Mouse (Mus musculus) hindlimb bud, embryonic 11.5 days (tissue): ENCODE data around the gene Zfp280d.
"Not testable (repeated sequence)": the region's sequence is repeated elsewhere in the genome, so short reads cannot be mapped to it uniquely, and the experiment has no call there.

ENCODE experiments used
- DNase-seq: peaks from one replicate; pipeline ENCODE4 v3.0.0-alpha.2; 2012; ENCODE audit warnings: low read depth, low spot score; ENCODE audit errors: extremely low spot score

The Zfp280d gene

DNA sequence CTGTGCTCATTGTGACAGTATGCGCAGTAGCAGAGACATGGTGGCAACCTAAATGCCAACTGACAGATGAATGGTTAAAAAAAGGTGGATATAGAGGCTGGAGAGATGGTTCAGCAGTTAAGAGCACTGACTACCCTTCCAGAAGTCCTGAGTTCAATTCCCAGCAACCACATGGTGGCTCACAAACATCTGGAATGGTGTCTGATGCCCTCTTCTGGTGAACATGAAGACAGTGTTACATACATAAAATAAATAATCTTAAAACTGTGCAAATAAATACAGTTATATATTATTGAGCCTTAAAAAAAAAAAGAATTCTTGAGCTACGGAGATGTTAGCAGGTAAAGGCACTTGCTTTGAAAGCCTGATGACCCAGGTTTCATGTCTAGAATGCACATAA is 97.7 kb downstream of the Zfp280d start:
- no peak for DNase-seq

DNA sequence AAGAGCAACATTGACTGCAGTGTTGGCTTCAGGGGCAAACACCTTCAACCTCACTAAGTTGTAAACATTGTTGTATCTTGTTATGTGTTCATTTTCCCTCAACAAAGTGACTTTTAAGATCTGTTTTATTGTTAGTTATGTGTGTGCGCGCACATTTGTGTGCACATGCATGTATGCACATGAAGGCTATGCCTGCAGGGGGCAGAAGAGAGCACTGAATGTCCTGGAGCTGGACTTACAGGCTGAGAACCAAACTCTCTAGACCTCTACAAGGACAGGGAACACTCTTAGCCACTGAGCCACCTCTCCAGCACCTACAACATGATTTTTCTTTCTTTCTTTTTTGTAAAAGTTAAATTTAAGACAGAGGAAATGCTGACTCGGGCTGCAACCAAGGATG is 99.4 kb downstream of the Zfp280d start:
- no peak for DNase-seq

DNA sequence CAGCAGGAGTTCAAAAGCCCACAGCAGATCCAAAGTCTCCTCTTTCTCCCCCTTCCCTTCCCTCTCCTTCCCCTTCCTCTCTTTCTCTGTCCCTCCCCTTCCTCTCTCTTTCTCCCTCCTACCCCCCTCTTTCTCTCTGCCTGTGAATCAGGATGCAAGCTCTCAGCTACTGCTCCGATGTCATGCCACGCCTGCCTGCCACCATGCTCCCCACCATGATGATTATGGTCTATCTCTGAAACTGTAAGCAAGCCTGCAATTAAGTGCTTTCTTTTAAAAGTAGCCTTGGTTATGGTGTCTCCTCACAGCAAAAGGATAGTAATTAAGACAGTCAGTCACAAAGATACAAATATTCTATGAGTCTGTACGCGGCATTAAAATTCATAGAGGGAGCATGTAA is 100.3 kb downstream of the Zfp280d start:
- DNase-seq, result no peak

DNA sequence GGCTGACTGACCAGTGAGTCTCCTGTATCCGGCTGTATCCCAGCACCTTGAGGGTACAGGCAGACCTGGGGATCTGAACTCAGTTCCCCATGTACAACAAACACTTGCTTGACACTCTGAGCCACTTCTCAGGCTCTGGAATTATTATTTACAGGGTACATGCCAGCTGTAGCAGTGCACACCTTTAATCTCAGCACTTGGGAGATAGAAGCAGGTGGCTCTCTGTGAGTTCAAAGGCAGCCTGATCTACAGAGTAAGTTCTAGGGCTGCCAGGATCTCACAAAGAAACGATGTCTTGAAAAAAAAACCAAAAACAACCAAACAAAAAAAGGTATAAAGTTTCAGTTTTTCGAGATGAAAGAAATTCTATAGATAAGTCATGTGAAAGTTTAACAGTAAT is 101.0 kb downstream of the Zfp280d start:
- no peak for DNase-seq

DNA sequence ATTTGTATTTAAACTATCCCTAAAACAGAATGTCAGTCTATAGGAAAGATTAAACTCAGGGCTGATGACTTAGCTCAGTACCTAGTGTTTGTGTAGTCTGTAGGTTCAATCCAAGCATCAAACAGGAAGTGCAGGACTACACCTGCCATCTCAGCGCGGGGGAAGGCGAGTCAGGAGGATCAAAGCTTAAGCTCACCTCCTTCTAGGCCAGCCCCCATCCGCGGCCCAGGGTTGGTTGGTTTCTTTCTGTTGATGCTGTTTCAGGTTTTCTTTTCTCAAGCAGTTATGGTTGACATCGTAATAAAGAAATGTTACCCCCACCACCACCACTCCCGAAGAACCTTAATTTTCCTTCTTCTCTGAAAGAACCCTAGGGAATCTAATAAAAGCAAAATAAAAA is 111.1 kb downstream of the Zfp280d start:
- DNase-seq, result no peak

DNA sequence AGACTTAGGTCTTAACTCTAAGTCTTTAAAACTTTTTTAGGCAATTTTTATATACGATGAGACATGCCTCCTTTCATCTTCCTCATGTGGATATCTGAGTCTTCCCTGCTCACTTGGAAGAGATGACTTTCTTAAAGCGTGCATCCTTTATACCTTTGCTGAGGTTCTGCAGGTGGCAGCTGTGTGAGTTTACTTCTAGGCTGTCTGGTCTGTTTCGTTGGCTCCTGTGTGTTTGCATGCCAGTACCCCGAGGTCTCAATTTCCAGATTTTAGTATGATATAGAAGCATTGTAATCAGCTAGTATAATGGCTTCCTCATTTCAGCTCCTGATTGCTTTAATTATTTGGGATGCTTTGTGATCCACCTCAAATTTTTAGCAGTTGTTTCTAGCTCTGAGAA is 114.3 kb downstream of the Zfp280d start:
- no peak for DNase-seq

DNA sequence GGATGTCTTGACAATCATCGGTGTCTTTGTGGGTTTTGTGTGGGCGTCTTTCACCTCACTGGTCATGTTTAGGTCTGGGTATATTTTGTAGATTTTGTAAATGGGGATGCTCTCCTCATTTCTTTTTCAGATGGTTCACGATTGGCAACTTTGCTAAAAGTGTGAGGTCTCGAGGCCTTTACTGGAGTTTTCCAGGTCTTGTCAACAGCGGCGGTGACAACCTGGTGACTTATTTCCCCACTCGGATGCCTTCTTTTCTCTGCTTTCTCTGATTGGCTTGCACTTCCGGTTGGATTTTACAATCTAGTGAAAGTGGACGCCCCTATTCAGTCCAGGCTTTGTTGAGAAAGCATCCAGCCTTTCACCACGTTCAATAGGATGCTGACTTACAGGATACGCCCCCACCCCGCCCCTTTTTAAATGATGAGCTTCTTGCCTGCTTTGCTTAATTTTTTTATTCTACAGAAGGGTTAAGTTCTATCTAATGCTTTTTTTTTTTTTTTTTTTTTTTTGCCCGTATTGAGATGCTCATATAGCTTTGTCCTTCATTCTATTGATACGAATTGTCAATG is 114.9 kb downstream of the Zfp280d start:
- DNase-seq, result no peak

DNA sequence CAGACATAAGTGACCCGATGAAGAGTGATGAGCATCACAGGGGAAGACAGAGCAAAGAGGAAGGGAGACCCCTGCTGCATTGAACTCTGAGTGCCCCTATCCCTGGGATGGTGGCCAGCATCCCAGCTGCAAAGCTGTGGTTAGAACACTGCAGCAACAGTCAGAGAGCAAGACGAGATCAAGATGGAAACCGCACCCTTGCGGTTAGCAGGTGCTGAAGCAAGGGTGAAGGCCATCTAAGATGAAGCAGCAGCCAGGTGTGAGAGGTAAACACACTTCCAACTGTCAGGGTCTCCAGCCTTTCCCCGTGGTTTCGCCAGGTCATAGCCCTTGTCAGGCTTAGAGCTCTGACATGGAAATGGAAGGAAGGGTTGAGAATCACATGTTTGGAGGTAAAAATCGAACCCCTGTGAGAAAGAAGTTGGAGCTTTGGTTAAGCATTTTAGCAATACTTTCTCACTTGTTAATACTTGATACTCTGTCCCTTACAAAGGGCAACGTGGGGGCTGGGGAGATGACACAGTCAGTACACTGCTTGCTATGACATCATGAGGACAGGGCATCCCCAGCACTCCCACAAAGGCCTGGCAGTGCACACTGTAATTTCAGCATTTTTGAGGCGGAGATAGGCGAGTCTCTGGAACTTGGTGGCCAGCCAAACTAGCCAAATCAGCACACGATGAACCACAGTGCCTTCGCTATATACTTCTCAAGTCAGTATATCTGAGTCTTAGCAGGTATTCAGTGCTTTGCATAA is 115.8 kb downstream of the Zfp280d start:
- no peak for DNase-seq

DNA sequence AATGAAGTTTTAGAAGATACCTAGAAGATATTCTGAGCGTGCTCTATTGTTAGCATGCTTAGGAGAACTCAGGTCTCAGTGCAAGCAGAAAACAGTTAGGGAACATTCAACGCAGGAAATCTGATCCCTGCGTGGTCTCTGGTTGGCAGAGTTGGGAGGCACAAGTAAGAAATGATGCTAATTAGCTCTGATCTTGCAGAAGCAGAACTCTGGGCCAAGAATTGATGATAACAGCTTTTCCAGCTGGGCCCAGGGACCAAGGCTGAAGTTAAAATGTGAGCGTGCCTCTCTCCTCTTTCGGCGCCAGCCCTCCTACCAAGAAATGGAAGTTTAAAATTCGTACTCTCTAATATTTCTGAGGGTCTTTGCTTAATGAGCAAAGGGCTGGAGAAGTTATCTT is 118.0 kb downstream of the Zfp280d start:
- DNase-seq, result no peak

DNA sequence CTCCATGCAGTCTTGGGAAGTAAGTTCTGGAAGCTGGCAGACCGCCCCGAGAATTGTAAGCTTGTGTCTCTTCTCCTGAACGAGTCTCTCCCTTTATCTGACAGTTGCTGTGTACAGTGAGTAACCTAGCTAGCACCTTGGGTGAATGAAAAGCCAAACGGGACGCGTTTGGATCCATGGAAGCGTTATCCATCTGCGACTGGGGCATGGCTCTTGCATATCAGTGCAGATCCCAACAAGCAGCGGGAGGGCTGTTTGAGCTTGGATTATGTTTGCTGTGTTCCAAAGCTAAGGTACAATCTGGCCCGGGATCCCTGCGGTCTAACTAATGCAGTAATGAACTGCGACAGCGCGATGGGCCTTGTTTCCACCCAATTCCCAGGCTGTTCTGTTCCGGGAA is 118.6 kb downstream of the Zfp280d start:
- DNase-seq, result no peak

DNA sequence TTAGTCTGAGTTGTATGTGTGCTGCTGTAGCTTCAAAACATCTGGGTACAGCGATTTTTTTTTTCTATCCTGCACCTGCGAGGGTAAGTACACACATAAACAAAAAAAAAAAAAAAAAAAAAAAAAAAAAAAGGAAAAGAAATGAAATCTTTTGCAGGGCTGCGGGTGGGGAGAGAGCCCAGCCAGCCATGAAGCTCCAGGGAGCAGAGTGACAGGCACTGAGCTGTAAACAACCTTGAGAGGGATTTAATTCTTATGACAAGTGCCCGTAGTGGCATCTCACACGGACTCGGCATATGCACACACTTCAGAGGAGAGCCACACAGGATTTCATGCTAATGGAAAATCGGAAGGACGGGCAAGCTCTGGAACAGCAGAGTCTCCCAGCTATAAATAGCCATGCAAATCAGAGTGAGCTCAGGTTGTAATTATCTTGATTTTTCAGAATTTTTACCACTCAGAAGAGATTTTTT is 119.2 kb downstream of the Zfp280d start:
- DNase-seq, result no peak

DNA sequence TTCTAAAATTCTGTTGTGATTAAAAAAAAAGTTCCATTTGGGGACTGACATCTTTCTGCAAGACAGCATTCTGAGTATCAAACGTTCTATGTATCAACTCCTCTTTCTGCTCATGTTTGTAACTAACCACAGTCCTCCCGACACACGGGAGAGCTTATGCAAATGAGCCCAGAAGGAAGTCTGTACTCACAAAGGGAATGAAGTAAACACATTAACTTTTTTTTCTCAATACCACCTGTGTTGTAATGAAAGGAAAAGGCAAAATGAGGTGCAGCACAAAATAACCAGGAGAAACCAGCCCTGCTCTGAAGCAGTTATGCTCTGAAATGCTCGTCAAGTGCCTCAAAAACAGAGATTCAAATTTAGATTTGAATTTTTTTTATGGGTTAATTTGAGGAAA is 125.5 kb downstream of the Zfp280d start:
- no peak for DNase-seq

DNA sequence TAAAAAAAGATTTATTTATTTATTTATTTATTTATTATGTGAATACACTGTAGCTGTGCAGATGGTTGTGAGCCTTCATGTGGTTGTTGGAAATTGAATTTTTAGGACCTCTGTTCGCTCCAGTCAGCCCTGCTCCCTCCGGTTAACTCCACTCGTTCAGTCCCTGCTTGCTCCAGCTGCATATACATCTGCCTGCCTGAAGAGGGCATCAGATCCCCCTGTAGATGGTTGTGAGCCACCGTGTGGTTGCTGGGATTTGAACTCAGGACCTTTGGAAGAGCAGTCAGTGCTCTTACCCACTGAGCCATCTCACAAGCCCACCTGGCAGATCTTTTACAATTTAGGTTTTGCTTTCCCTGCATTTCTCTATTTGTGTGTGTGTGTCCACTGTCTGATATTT is 127.1 kb downstream of the Zfp280d start:
- DNase-seq, result not testable (repeated sequence)

DNA sequence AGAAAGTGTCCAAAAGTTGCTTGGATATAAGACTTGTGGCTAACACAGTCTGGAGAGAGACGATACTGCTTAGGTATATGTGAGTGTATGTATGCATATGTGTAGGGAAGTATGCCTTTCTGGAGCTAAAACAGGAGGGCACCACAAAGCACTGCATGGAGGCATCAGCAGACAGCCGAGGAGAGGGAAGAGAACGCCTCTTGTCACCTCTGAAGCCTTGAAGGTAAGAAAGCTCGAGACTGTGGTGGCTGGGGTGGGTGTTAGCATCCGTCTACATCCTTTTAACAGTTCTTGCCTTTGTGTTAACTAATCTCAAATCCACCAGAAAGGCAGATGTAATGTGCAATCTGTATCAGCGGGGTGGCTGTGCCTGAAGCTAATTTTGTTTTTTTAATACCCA is 128.8 kb downstream of the Zfp280d start:
- DNase-seq, result no peak

DNA sequence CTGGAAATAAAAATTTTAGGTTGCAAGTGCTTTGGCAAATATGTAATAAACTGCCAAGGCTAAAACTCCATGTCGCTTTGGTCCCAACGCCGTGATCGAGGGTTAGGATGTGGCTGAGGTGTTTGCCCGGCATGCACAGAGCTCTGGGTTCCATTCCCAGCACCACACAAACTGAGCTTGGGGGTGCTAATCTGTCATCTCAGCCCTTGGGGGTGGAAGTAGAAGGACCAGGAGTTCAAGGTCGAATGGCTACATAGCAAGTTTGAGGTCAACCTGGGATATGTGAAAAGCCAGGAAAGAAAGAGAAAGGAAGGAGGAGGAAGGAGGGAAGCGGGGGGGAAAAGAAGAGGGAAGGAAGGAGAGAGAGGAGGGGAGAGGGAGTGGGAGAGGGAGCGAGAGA is 129.8 kb downstream of the Zfp280d start:
- no peak for DNase-seq

DNA sequence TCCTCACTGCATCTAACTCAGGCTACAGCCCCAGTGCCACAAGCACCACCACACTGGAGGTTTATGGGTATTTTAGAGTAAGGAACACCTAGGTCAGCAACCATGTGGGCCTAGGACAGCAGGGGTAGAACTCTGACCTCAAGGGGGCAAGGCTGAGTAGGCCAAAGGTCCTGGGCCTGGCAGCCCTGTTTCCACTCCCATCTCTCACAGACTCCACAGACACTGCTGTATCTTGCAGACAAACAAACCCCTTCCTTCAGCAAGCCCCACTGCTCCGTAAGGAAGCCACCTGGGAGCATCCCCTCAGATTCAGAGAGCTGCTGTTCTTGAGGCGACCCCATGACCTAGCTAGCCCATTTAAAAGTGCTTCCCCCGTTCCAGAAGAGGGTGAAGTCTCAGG is 130.3 kb downstream of the Zfp280d start:
- no peak for DNase-seq

DNA sequence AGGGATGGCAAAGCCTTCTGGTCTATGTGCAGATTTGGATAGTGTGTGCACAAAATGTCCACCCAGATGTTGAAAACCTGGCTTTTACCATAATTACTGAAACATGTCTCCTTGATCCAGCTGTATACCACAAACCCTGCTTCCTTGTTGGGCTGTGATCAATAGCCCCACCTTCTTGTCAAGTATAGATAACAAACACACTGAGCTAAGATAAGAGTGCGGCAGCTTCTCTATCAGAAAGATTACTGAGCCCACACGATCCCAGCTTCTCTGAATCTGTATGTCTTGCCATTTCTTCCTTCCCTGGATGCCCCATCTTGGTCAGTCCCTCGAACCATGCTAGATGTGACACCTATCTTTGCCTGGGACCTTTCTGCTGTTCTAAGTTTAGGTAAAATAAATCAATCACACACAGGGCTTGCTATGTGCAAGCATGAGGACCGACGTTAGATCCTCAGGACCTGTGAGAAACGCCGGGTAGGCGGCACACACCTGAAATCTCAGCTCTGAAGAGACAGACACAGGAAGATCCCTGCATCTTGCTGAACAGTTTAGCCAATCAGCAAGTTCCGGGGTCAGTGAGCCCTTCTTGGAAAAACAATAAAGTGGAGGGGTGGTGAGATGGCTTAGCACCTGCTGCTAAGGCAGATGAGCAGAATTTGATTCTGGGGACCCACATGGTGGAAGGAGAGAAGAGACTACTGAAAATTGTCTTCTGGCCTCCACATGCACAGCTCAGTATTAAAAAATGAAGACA is 131.4 kb downstream of the Zfp280d start:
- no peak for DNase-seq

DNA sequence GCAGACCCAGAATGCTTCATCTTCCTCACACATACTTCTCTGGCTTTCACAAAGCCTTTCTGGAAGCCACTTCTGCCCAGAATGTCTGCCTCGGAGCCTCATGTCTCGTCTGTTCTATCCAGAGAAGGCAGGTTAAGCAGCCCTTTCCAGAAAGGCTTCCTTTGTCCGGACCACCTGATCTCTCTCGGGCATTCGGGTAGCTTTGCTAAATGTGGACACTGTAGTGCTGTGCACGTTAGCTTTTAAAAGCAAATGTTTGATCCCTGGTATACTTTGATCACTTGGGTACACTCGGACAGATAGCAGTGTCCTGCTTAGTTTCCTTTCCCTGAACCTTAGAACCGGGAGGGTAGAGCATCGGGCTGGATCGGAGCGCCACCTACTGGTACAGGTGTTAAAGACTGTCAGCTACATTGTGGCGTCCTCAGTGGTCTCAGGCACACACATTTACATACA is 133.5 kb downstream of the Zfp280d start:
- peak; percentile 73 for DNase-seq

DNA sequence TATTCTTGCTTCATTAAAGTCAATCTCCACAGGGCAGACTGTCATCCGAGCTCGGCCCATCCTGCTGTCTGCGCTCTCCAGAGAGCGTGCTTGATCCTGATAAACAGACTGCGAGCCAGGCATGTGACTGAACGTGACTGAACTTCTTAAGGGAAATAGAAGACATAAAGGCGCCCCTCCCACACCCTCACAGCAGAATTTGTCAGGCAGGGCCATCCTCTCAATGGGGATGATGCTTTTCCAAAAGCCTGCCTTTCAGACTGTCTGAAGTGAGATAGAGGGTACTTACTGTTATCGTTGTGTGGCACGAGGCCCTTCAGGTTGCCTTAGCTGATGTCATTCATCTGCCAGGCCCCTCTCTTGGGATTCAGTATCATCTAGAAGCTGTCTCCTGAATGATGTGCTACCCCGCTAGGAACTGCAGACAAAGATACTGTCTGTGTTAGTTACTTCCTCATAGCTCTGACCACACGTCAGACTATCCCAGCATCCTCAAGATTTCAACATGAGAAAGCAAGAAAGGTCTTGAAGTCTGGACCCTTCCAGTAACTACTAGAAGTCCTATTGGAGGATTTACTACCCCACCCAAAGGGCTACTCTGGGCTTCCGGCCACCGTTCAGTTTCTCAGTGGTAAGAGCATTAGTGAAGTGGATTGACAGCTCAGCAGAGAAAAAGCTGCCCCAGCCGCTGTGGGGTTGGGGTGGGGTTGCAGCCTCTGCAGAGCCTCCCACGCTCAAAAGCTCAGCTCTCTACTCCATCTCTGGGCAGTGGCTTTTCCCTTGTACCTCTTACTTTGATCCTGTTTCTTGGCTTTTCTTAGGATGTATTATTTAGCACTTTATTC is 134.9 kb downstream of the Zfp280d start:
- no peak for DNase-seq

DNA sequence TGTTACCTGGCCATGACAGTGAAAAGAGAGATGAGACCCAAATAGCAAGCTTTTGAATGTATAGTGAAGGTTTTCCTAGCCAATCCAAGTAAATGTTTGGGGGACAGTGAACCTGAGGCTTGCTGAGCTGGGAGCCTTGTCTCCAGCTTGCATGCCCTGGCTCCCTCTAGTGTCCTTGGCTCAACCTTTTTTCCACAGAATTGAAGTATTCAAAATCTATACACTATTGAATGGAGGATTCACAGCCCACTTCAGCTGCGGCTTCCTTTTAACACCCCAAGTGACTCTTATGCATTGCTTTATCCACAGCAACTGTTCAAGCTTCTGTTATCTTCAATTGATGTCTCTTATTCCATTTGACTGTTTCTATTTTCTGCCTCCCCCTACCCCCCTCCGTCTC is 137.1 kb downstream of the Zfp280d start:
- DNase-seq, result no peak
